Mouse (Mus musculus) cortical plate, adult 2 months (tissue): Measurements from ENCODE around the gene Nrxn3. TPM values are rescaled to one million over a fixed set of nuclear protein-coding genes. Genes with fewer than 3 reads are reported as not detected.

Source experiments
- H3K27ac ChIP-seq: fragments of 200-500 bp; 2 replicates; pipeline ENCODE4 v1.5.1; 2012; ENCODE audit warnings: low read length, control low read depth, inconsistent platforms; ENCODE audit not compliant: insufficient read depth
- H3K4me1 ChIP-seq: fragments of 200-500 bp; 2 replicates; pipeline ENCODE4 v1.6.1; 2011; ENCODE audit warnings: low read length; ENCODE audit not compliant: control insufficient read depth, insufficient read depth
- H3K4me3 ChIP-seq: fragments of 200-500 bp; 2 replicates; pipeline ENCODE4 v1.5.1; 2011; ENCODE audit warnings: mild to moderate bottlenecking, low read length, control low read depth; ENCODE audit not compliant: insufficient read depth
- CTCF ChIP-seq: fragments of 200-500 bp; IDR thresholded peaks from 2 replicates; pipeline ENCODE4 v1.5.1; 2011; ENCODE audit warnings: mild to moderate bottlenecking, control low read depth, low read length; ENCODE audit not compliant: insufficient read depth; ENCODE audit errors: extremely low read depth
- POLR2A ChIP-seq: fragments of 200-500 bp; IDR thresholded peaks from 2 replicates; pipeline ENCODE4 v1.6.1; 2011; ENCODE audit warnings: mild to moderate bottlenecking, low read length, control low read depth; ENCODE audit not compliant: insufficient read depth; ENCODE audit errors: extremely low read depth
- polyA plus RNA-seq: library from polyadenylated mRNA; depleted of rRNA; stranded (reverse); fragments of >200 nt; gene quantifications from 2 replicates; pipeline ENCODE4 v1.2.3, GENCODE M21; 2012

Gene Nrxn3
- polyA plus RNA-seq, 1 experiment = 70.2 TPM

- H3K4me3 ChIP-seq = no peak overlapping the region
- H3K4me1 ChIP-seq = peaks cover 5% of the 10 kb centered on the region
- 0 out of 2 replicates have a peak overlapping the region, but pooled peaks have one; percentile 54 for H3K27ac ChIP-seq
- TF ChIP-seq POLR2A = no peak
- TF ChIP-seq CTCF = no peak
Measured at GRCm38 (mm10) chr12:89282362-89283343, 560.0 kb downstream of the Nrxn3 start.

DNA sequence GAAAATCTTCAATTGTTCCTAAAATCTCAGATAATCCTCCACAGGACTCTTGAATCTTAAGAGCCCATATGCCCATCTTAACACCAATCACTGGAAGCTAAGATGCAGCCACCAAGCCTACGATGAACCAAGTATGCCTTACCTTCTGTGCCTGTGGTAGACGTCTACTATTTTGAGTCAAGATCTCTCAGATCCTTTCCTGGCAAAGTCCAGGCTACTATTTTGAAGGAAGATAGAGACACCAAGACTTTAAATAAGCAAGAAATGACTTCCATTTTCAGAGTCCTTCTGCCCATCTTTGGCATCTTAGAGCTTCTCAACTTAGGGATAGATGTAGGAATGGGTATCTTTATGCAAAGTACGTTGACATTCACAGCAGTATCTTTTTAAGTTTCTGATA is 561.7 kb downstream of the Nrxn3 start:
- H3K4me3 ChIP-seq = no peak overlapping the region
- peaks cover 5% of the 10 kb centered on the region for H3K4me1 ChIP-seq
- TF ChIP-seq POLR2A (no peak), CTCF (no peak)
- no peak overlapping the region for H3K27ac ChIP-seq

DNA sequence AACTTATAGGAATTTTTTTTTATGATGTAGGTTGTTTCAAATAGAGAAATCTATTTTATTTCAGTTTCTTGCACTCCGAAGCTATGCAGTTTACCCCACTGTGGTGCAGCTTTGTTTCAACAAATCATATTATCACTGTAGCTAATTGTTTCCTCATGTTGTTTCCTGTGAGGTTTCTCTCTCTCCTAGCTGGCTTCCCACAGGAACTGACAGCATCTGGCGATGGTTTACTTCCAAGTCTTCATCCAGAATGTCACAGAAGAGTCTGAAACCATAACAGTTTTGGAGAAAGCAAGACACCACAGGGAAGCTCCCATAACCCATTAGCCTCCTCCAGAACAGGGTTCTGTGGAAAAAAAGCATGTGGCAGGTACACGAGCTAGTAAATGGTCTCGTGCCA is 564.4 kb downstream of the Nrxn3 start:
- Histone ChIP-seq H3K4me1 (peaks cover 9% of the 10 kb centered on the region), H3K27ac (no peak overlapping the region), H3K4me3 (no peak overlapping the region)
- TF ChIP-seq POLR2A (no peak), CTCF (no peak)

GRCm38 (mm10) chr12:89289589-89290274 is 567.1 kb downstream of the Nrxn3 start:
- TF ChIP-seq POLR2A (no peak), CTCF (no peak)
- H3K4me1 ChIP-seq = peaks cover 4% of the 10 kb centered on the region; the same call in 1 of the 2 replicates
- peak overlapping the region; percentile 69; the same call in 1 of the 2 replicates for H3K27ac ChIP-seq
- H3K4me3 ChIP-seq = no peak overlapping the region

GRCm38 (mm10) chr12:89290736-89291574 is 568.3 kb downstream of the Nrxn3 start:
- TF ChIP-seq POLR2A (no peak), CTCF (no peak)
- H3K4me3 ChIP-seq = no peak overlapping the region
- peaks cover 4% of the 10 kb centered on the region; the same call in 1 of the 2 replicates for H3K4me1 ChIP-seq
- no peak overlapping the region for H3K27ac ChIP-seq

DNA sequence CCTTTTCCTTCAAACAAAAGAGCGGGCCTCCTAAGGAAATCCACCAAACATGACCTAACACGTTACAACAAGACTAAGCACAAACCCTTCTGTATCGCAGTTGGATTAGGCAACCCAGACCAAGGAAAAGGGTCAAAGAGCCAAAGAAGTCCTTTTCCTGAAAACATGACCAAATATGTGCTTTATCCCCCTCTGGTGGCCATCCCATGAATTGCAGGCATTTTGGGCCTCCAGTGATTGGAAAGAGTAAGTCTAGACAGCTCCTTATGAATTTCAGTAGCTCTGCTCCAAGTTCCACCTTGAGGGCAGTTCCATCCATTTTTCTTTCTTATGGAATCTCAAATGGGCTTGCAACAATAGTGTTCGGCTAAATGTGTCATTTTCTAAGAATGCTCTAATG is 579.3 kb downstream of the Nrxn3 start:
- Histone ChIP-seq H3K27ac (no peak overlapping the region), H3K4me1 (no peaks in the 10 kb centered on the region), H3K4me3 (no peak overlapping the region)
- TF ChIP-seq POLR2A = no peak
- peak; percentile 75 for TF ChIP-seq CTCF

DNA sequence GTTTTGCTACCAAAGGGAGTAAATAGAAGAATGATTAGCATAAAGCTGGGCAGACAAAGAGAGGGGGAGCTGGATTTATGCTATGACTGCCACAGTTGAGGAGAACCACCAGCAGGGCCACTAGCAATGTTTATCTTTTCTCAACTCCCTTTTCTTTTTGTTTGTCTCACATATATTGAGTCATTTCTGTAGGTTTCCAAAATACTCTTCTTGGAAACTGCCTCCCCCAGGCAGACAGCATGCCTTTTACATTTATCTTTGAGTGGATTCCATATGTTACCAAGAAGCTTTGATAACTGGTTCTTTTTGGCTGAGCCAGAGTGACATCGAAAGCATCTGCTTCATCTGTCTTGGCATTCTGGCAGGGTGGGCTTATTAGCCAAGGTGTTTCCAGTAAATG is 587.5 kb downstream of the Nrxn3 start:
- Histone ChIP-seq H3K4me3 (no peak overlapping the region), H3K27ac (no peak overlapping the region), H3K4me1 (no peaks in the 10 kb centered on the region; the same call in 1 of the 2 replicates)
- TF ChIP-seq CTCF (no peak), POLR2A (no peak)

GRCm38 (mm10) chr12:89312586-89312985 is 589.9 kb downstream of the Nrxn3 start:
- Histone ChIP-seq H3K4me1 (no peaks in the 10 kb centered on the region; the same call in 1 of the 2 replicates), H3K4me3 (no peak overlapping the region), H3K27ac (no peak overlapping the region)
- TF ChIP-seq CTCF (peak; percentile 37; the same call in 1 of the 2 replicates), POLR2A (no peak)

- TF ChIP-seq POLR2A = no peak
- no peak for TF ChIP-seq CTCF
- no peak overlapping the region for H3K27ac ChIP-seq
- no peaks in the 10 kb centered on the region; the same call in 1 of the 2 replicates for H3K4me1 ChIP-seq
- H3K4me3 ChIP-seq = no peak overlapping the region
Measured at GRCm38 (mm10) chr12:89325864-89326560, 603.3 kb downstream of the Nrxn3 start.
